Mouse (Mus musculus): ENCODE data around the gene Rgcc. TPM values are rescaled to one million over a fixed set of nuclear protein-coding genes. Genes with fewer than 3 reads are reported as not detected.

Rgcc gene
- total and polyA plus RNA-seq, 3 experiments, result 2.2 to 5.2 (median 2.3) TPM

- Histone ChIP-seq H3K9ac (ENCODE audit: insufficient read depth, low read depth) (no peak overlapping the region), H3K4me2 (ENCODE audit: insufficient read depth, low read depth, poor library complexity, severe bottlenecking) (no peak overlapping the region), H3K27me3 (replicated peaks) (no peaks in the 10 kb centered on the region), H3K9me3 (replicated peaks; ENCODE audit: low read length) (peaks cover 4% of the 10 kb centered on the region), H3K36me3 (replicated peaks in 1 of 2; ENCODE audit: control insufficient read depth in 1 of 2, insufficient read depth in 1 of 2, low read length in 1 of 2) (no peaks in the 10 kb centered on the region), H3K27ac (ENCODE audit: insufficient read depth, low read depth) (no peak overlapping the region), H3K79me2 (replicated peaks; ENCODE audit: control insufficient read depth, extremely low read depth, insufficient read depth, poor library complexity, severe bottlenecking) (no peaks in the 10 kb centered on the region), H3K4me3 (replicated peaks in 1 of 3; ENCODE audit: low read depth in 2 of 3, low read length in 2 of 3, poor library complexity in 1 of 3) (no peak overlapping the region), H3K4me1 (ENCODE audit: control insufficient read depth in 1 of 2, insufficient read depth in 2 of 2) (peaks cover 0 to 24% of the 10 kb centered on the region in 2 experiments; a peak in 2 of 4 replicates)
- no peak for TF ChIP-seq NRF1 (IDR thresholded peaks at IDR 0.05; ENCODE audit: low read depth, low read length)
- TF ChIP-seq ZNF384 (IDR thresholded peaks at IDR 0.05; ENCODE audit: low read depth, low read length), result no peak
- no peak for TF ChIP-seq HCFC1 (IDR thresholded peaks at IDR 0.05; ENCODE audit: low read depth, low read length)
- TF ChIP-seq CTCF (conservative IDR thresholded peaks at IDR 0.05 in 1 of 2, IDR thresholded peaks at IDR 0.05 in 1 of 2; ENCODE audit: low read depth in 2 of 2, low read length in 2 of 2), result no peak
- TF ChIP-seq GABPA (IDR thresholded peaks at IDR 0.05; ENCODE audit: insufficient replicate concordance, low read depth, low read length), result no peak
- no peak for TF ChIP-seq ZC3H11A (IDR thresholded peaks at IDR 0.05; ENCODE audit: low read depth, low read length)
- DNase-seq (ENCODE audit: extremely low read depth), result no peak
- dilution Hi-C loops (cut with MboI; ENCODE audit: extremely low pct_ligation_motif_present, extremely low pct_unique_long_range_greater_than_20kb, low sequenced_read_pairs) (no loop called here), in situ Hi-C loops (cut with MboI; ENCODE audit: low pct_ligation_motif_present, low pct_unique_long_range_greater_than_20kb, low sequenced_read_pairs) (no loop called here)
Measured at GRCm38 (mm10) chr14:79273697-79274477, 27.6 kb downstream of the Rgcc start.

- no peak overlapping the region for H3K4me3 ChIP-seq (replicated peaks in 1 of 3; ENCODE audit: low read depth in 2 of 3, low read length in 2 of 3, poor library complexity in 1 of 3)
- no peak for DNase-seq (ENCODE audit: extremely low read depth)
- peaks cover 4% of the 10 kb centered on the region for H3K9me3 ChIP-seq (replicated peaks; ENCODE audit: low read length)
- no peak overlapping the region for H3K27ac ChIP-seq (ENCODE audit: insufficient read depth, low read depth)
- dilution Hi-C loops (cut with MboI; ENCODE audit: extremely low pct_ligation_motif_present, extremely low pct_unique_long_range_greater_than_20kb, low sequenced_read_pairs), result no loop called here
- no peaks in the 10 kb centered on the region for H3K27me3 ChIP-seq (replicated peaks)
- peaks cover 0 to 32% of the 10 kb centered on the region in 2 experiments; a peak in 2 of 4 replicates for H3K4me1 ChIP-seq (ENCODE audit: control insufficient read depth in 1 of 2, insufficient read depth in 2 of 2)
- H3K36me3 ChIP-seq (replicated peaks in 1 of 2; ENCODE audit: control insufficient read depth in 1 of 2, insufficient read depth in 1 of 2, low read length in 1 of 2), result no peaks in the 10 kb centered on the region
- TF ChIP-seq ELF1 (IDR thresholded peaks at IDR 0.05; ENCODE audit: low read depth, low read length) (no peak), ZNF384 (IDR thresholded peaks at IDR 0.05; ENCODE audit: low read depth, low read length) (no peak), TCF12 (IDR thresholded peaks at IDR 0.05; ENCODE audit: low read depth, low read length) (no peak), USF2 (conservative IDR thresholded peaks at IDR 0.05; ENCODE audit: low read depth, low read length) (no peak), GABPA (IDR thresholded peaks at IDR 0.05; ENCODE audit: insufficient replicate concordance, low read depth, low read length) (no peak), MEF2A (IDR thresholded peaks at IDR 0.05; ENCODE audit: borderline replicate concordance, low read depth, low read length) (no peak), POLR2A (IDR thresholded peaks at IDR 0.05; ENCODE audit: low read depth, low read length) (no peak)
- in situ Hi-C loops (cut with MboI; ENCODE audit: low pct_ligation_motif_present, low pct_unique_long_range_greater_than_20kb, low sequenced_read_pairs), result no loop called here
- no peaks in the 10 kb centered on the region for H3K79me2 ChIP-seq (replicated peaks; ENCODE audit: control insufficient read depth, extremely low read depth, insufficient read depth, poor library complexity, severe bottlenecking)
- no peak overlapping the region for H3K4me2 ChIP-seq (ENCODE audit: insufficient read depth, low read depth, poor library complexity, severe bottlenecking)
- H3K9ac ChIP-seq (ENCODE audit: insufficient read depth, low read depth), result no peak overlapping the region
Measured at GRCm38 (mm10) chr14:79272991-79273390, 28.5 kb downstream of the Rgcc start.

GRCm38 (mm10) chr14:79272188-79272694 is 29.2 kb downstream of the Rgcc start:
- no peak for TF ChIP-seq CHD2 (IDR thresholded peaks at IDR 0.05; ENCODE audit: low read length)
- TF ChIP-seq POLR2A (IDR thresholded peaks at IDR 0.05; ENCODE audit: low read depth, low read length), result no peak
- TF ChIP-seq GABPA (IDR thresholded peaks at IDR 0.05; ENCODE audit: insufficient replicate concordance, low read depth, low read length), result no peak
- TF ChIP-seq ZMIZ1 (IDR thresholded peaks at IDR 0.05; ENCODE audit: low read depth, low read length), result no peak
- TF ChIP-seq NELFE (IDR thresholded peaks at IDR 0.05; ENCODE audit: low read depth, low read length), result no peak
- no peak for TF ChIP-seq RCOR1 (conservative IDR thresholded peaks at IDR 0.05; ENCODE audit: low read depth, low read length)
- TF ChIP-seq EP300 (IDR thresholded peaks at IDR 0.05; ENCODE audit: low read length), result no peak
- Histone ChIP-seq H3K4me1 (ENCODE audit: control insufficient read depth in 1 of 2, insufficient read depth in 2 of 2) (peaks cover 6 to 36% of the 10 kb centered on the region in 2 experiments; a peak in 3 of 4 replicates), H3K79me2 (replicated peaks; ENCODE audit: control insufficient read depth, extremely low read depth, insufficient read depth, poor library complexity, severe bottlenecking) (no peaks in the 10 kb centered on the region), H3K9me3 (replicated peaks; ENCODE audit: low read length) (peaks cover 4% of the 10 kb centered on the region), H3K9ac (ENCODE audit: insufficient read depth, low read depth) (no peak overlapping the region), H3K27ac (ENCODE audit: insufficient read depth, low read depth) (no peak overlapping the region), H3K4me3 (replicated peaks in 1 of 3; ENCODE audit: low read depth in 2 of 3, low read length in 2 of 3, poor library complexity in 1 of 3) (no peak overlapping the region), H3K4me2 (ENCODE audit: insufficient read depth, low read depth, poor library complexity, severe bottlenecking) (no peak overlapping the region), H3K27me3 (replicated peaks) (no peaks in the 10 kb centered on the region), H3K36me3 (replicated peaks in 1 of 2; ENCODE audit: control insufficient read depth in 1 of 2, insufficient read depth in 1 of 2, low read length in 1 of 2) (no peaks in the 10 kb centered on the region)
- DNase-seq (ENCODE audit: extremely low read depth), result no peak
- in situ Hi-C loops (cut with MboI; ENCODE audit: low pct_ligation_motif_present, low pct_unique_long_range_greater_than_20kb, low sequenced_read_pairs) (no loop called here), dilution Hi-C loops (cut with MboI; ENCODE audit: extremely low pct_ligation_motif_present, extremely low pct_unique_long_range_greater_than_20kb, low sequenced_read_pairs) (no loop called here)
